Mouse (Mus musculus) myocyte (in vitro differentiated cells): ENCODE results near the gene Mthfd1. TPM values are rescaled to one million over a fixed set of nuclear protein-coding genes. Genes with fewer than 3 reads are reported as not detected.

ENCODE experiments used
- H3K27me3 ChIP-seq: one replicate; pipeline ENCODE4 v1.6.1; 2011; ENCODE audit not compliant: control insufficient read depth, insufficient read depth, insufficient read length
- H3K36me3 ChIP-seq: one replicate; pipeline ENCODE4 v1.6.1; 2011; ENCODE audit not compliant: control insufficient read depth, insufficient read depth
- H3K4me2 ChIP-seq: one replicate; pipeline ENCODE4 v1.6.1; 2011; ENCODE audit warnings: low read depth, control low read depth
- H3K4me3 ChIP-seq: one replicate; pipeline ENCODE4 v1.5.1; 2011; ENCODE audit warnings: mild to moderate bottlenecking, control low read depth, moderate library complexity
- H3K79me2 ChIP-seq: one replicate; pipeline ENCODE4 v1.6.1; 2011; ENCODE audit not compliant: control insufficient read depth, insufficient read depth
- H3ac ChIP-seq: one replicate; pipeline ENCODE4 v1.6.1; 2011; ENCODE audit not compliant: control insufficient read depth, insufficient read length
- CEBPB ChIP-seq: IDR thresholded peaks from 2 replicates; pipeline ENCODE4 v1.6.1; 2011; ENCODE audit warnings: mild to moderate bottlenecking, moderate library complexity; ENCODE audit not compliant: poor library complexity, insufficient read depth, severe bottlenecking
- E2F4 ChIP-seq: IDR thresholded peaks from one replicate; pipeline ENCODE4 v1.6.1; 2011; ENCODE audit warnings: mild to moderate bottlenecking, control low read depth, moderate library complexity; ENCODE audit not compliant: insufficient read depth
- MAX ChIP-seq: IDR thresholded peaks from one replicate; pipeline ENCODE4 v1.6.1; 2011; ENCODE audit warnings: low read depth, mild to moderate bottlenecking, control low read depth
- MYOD1 ChIP-seq, 3 experiments: IDR thresholded peaks; one replicate each; pipeline ENCODE4 v1.6.1; 2011; ENCODE audit warnings: control low read depth in 2 of 3, low read depth in 2 of 3, mild to moderate bottlenecking in 2 of 3, moderate library complexity in 1 of 3; ENCODE audit not compliant: insufficient read length in 2 of 3, control insufficient read depth in 1 of 3
- MYOG ChIP-seq, 3 experiments: IDR thresholded peaks; one replicate each; pipeline ENCODE4 v1.6.1; 2011; ENCODE audit warnings: control low read depth in 2 of 3, low read depth in 2 of 3, mild to moderate bottlenecking in 2 of 3; ENCODE audit not compliant: insufficient read length in 2 of 3, control insufficient read depth in 1 of 3, insufficient read depth in 1 of 3
- POLR2A ChIP-seq: IDR thresholded peaks from one replicate; pipeline ENCODE4 v1.6.1; 2011; ENCODE audit warnings: low read depth, mild to moderate bottlenecking, control low read depth, moderate library complexity; ENCODE audit not compliant: insufficient read length
- POLR2AphosphoS2 ChIP-seq: IDR thresholded peaks from one replicate; pipeline ENCODE4 v1.6.1; 2011; ENCODE audit warnings: low read depth, control low read depth; ENCODE audit not compliant: insufficient read length
- REST ChIP-seq: IDR thresholded peaks from one replicate; pipeline ENCODE4 v1.6.1; 2011; ENCODE audit warnings: mild to moderate bottlenecking, control low read depth, moderate library complexity; ENCODE audit not compliant: insufficient read depth, insufficient read length
- SRF ChIP-seq: IDR thresholded peaks from one replicate; pipeline ENCODE4 v1.6.1; 2011; ENCODE audit warnings: low read depth; ENCODE audit not compliant: control insufficient read depth, insufficient read length
- TCF12 ChIP-seq: IDR thresholded peaks from one replicate; pipeline ENCODE4 v1.6.1; 2011; ENCODE audit warnings: mild to moderate bottlenecking, control low read depth; ENCODE audit not compliant: poor library complexity, insufficient read depth, severe bottlenecking
- TCF3 ChIP-seq: IDR thresholded peaks from one replicate; pipeline ENCODE4 v1.6.1; 2011; ENCODE audit warnings: low read depth, control low read depth; ENCODE audit not compliant: insufficient read length
- USF1 ChIP-seq: IDR thresholded peaks from one replicate; pipeline ENCODE4 v1.6.1; 2011; ENCODE audit warnings: low read depth, mild to moderate bottlenecking, control low read depth, moderate library complexity
- polyA plus RNA-seq: library from polyadenylated mRNA; unstranded; fragments of >200 nt; fragmentation: generic; extraction: Trizol; gene quantifications from one replicate; pipeline ENCODE4 v1.2.1, GENCODE M21; 2012; ENCODE audit warnings: missing spikeins

Gene Mthfd1
- polyA plus RNA-seq, 1 experiment: 31.8 TPM

DNA sequence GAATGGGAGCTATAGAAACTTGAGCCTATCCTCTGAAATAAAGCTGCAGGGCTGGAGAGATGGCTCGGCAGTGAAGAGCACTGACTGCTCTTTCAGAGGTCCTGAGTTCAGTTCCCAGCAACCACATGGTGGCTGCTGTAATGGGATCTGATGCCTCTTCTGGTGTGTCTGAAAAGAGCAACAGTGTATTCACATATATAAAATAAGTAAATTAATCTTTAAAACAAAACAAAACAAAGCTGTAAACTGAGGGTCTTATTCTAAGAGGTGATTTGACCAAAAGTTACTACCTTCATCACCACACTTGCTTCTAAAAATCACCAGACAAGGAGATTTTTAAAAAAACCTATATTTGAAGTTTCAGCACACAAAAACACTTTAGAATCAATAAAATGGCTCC, 105.8 kb downstream of the Mthfd1 start:
- TF ChIP-seq REST (no peak), MAX (no peak), TCF3 (no peak), CEBPB (no peak), USF1 (no peak), POLR2A (no peak), POLR2AphosphoS2 (no peak), MYOD1 (IDR thresholded peaks at IDR 0.05; ENCODE audit: control insufficient read depth in 1 of 3, insufficient read length in 2 of 3, low read depth in 2 of 3) (no peak), MYOG (IDR thresholded peaks at IDR 0.05; ENCODE audit: control insufficient read depth in 1 of 3, insufficient read depth in 1 of 3, insufficient read length in 2 of 3, low read depth in 2 of 3) (no peak), SRF (no peak), E2F4 (no peak), TCF12 (no peak)
- Histone ChIP-seq H3K36me3 (no peaks in the 10 kb centered on the region), H3K27me3 (no peaks in the 10 kb centered on the region), H3ac (no peak overlapping the region), H3K4me3 (no peak overlapping the region), H3K79me2 (peaks cover 58% of the 10 kb centered on the region), H3K4me2 (no peak overlapping the region)

DNA sequence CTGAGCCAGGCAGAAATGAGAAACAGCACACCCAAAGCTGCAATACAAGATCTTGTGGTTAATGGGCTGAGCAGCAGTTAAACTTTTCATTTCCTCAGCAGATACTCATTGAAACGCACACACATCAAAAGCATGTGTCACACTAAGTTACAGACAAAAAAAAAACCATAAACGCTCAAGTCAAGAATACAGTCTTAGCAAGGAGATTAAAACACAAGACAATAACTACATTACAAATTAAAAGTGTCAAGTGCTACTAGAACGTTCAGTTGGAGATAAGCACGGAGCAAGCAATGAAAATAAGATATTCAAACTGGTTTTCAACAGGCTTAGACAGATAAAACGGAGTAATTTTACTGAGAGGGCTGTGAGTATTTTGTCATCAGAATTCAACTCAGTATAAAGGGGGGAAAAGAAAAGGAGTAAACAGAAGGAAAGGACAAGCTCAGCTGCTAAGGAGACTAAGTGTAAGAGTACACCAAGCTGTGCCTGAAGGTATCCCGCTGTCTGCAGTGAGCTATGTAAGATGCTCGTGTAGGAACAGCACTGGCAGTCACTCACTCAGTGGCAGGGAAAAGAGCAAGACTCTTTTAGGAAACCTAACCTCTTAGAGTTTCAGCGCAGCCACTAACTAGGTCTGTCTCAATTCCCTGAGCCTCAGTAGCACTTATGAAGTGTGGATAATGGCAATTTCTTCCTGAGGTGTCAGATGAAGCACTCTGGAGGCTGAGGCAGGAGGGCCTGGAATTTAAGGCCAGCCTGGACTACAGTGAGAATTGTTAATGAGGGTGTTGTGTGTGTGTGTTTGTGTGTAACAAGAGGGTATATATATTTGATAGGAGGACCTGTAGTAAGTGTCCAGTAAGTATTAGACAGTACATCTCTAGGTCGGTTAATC, 106.6 kb downstream of the Mthfd1 start:
- Histone ChIP-seq H3K4me3 (no peak overlapping the region), H3K4me2 (no peak overlapping the region), H3K36me3 (no peaks in the 10 kb centered on the region), H3ac (no peak overlapping the region), H3K79me2 (peaks cover 66% of the 10 kb centered on the region), H3K27me3 (no peaks in the 10 kb centered on the region)
- TF ChIP-seq MYOG (IDR thresholded peaks at IDR 0.05; ENCODE audit: control insufficient read depth in 1 of 3, insufficient read depth in 1 of 3, insufficient read length in 2 of 3, low read depth in 2 of 3) (no peak), REST (no peak), E2F4 (no peak), MYOD1 (IDR thresholded peaks at IDR 0.05; ENCODE audit: control insufficient read depth in 1 of 3, insufficient read length in 2 of 3, low read depth in 2 of 3) (no peak), POLR2A (no peak), TCF3 (no peak), MAX (no peak), SRF (no peak), USF1 (no peak), CEBPB (no peak), TCF12 (no peak), POLR2AphosphoS2 (no peak)

DNA sequence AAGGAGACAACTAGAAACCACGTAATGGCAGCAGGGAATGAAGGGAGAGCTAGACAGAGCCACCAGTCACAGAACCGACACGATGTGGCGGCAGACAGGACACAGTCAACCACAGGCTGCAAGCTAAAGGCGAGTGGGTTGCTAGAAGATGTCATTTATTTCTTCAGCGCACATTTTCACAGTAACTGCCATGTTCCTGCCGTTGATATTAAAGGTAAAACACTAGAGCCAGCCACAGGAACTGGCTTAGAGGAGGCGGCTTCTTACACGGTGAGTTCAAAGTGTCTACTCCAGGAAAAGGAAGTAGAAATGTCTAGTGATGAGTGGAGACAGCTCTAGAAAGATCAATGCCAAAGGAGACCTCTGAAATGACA, 107.2 kb downstream of the Mthfd1 start:
- TF ChIP-seq USF1 (no peak), TCF3 (no peak), REST (no peak)
- H3K79me2 ChIP-seq: peaks cover 72% of the 10 kb centered on the region
- no peaks in the 10 kb centered on the region for H3K36me3 ChIP-seq
- H3ac ChIP-seq: no peak overlapping the region
- no peak overlapping the region for H3K4me3 ChIP-seq
- H3K27me3 ChIP-seq: no peaks in the 10 kb centered on the region
- H3K4me2 ChIP-seq: no peak overlapping the region

DNA sequence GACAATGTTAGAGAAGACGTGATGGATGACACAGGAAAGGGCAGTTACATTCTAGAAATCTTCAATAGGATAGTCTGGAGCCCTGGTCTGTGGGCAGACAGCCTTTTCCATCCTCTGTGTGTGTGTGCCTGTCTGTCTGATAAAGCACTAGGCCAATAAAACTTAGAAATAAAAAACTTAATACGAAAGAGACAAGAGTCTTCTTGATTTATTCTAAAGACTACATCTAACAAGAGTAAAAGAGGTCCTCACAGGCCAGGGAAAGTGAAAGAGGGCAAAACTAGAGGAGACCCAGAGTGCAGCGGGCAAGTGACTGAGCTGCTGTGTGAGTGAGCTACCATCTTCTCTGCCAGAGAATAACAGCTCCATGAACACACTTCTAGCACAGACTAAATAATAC, 111.2 kb downstream of the Mthfd1 start:
- H3K36me3 ChIP-seq: no peaks in the 10 kb centered on the region
- H3K4me3 ChIP-seq: no peak overlapping the region
- peaks cover 53% of the 10 kb centered on the region for H3K79me2 ChIP-seq
- TF ChIP-seq E2F4 (no peak), CEBPB (no peak), MAX (no peak), SRF (no peak), POLR2A (no peak), USF1 (no peak), TCF3 (no peak), REST (no peak), MYOD1 (IDR thresholded peaks at IDR 0.05; ENCODE audit: control insufficient read depth in 1 of 3, insufficient read length in 2 of 3, low read depth in 2 of 3) (no peak), TCF12 (no peak), POLR2AphosphoS2 (no peak), MYOG (IDR thresholded peaks at IDR 0.05; ENCODE audit: control insufficient read depth in 1 of 3, insufficient read depth in 1 of 3, insufficient read length in 2 of 3, low read depth in 2 of 3) (no peak)
- no peak overlapping the region for H3ac ChIP-seq
- no peaks in the 10 kb centered on the region for H3K27me3 ChIP-seq
- H3K4me2 ChIP-seq: no peak overlapping the region
